11 mouse cellular contexts compared by ENCODE assay signal in genomic region chr3:132948298-132948795, GRCm38 (mm10). TPM values are rescaled to one million over a fixed set of nuclear protein-coding genes. Genes with fewer than 3 reads are reported as not detected.
DNase-seq lines count a peak whose midpoint lies in the region; ATAC-seq and TF ChIP-seq lines count a peak whose summit lies in the region.
"Had no signal": no experiment of that assay in that cellular context is flagged by ENCODE, and none has a peak within 500 bp of the region (broad histone marks: within the 10 kb centered on the region; RNA-seq: fewer than 3 reads in every experiment).

No protein-coding gene starts in this region.

- no peaks in the 10 kb centered on the region for H3K36me3 ChIP-seq in forebrain, embryonic 12.5 days (replicated peaks)
- H3K36me3 ChIP-seq in forebrain, embryonic 10.5 days (replicated peaks) = no peaks in the 10 kb centered on the region
- H3K36me3 ChIP-seq in lung, embryonic 14.5 days (ENCODE audit: insufficient read depth) = peaks cover 9% of the 10 kb centered on the region; the same call in 1 of the 2 replicates
- H3K36me3 ChIP-seq in kidney, postnatal 0 days (ENCODE audit: insufficient read depth, low read length) = no peaks in the 10 kb centered on the region
- H3K36me3 ChIP-seq in stomach, embryonic 14.5 days (ENCODE audit: control insufficient read depth, insufficient read depth, low read length) = no peaks in the 10 kb centered on the region

- DNase-seq in forebrain, embryonic 10.5 days (ENCODE audit: extremely low spot score, low spot score) = no peak
- no peak for DNase-seq in lung, embryonic 14.5 days
- no peak for DNase-seq in lung, postnatal 25 days (ENCODE audit: low spot score)
- peak; percentile 21 for DNase-seq in kidney, postnatal 0 days (ENCODE audit: low spot score)
- no peak for DNase-seq in spleen, postnatal 4 days (ENCODE audit: low spot score in 2 of 2)
- DNase-seq: thymus, adult 2 months had no signal

- no peak overlapping the region for H3K4me3 ChIP-seq in forebrain, embryonic 12.5 days (replicated peaks)
- no peak overlapping the region for H3K4me3 ChIP-seq in forebrain, embryonic 10.5 days
- peak overlapping the region; percentile 70 for H3K4me3 ChIP-seq in lung, embryonic 14.5 days (ENCODE audit: low read depth, low read length)
- H3K4me3 ChIP-seq in kidney, postnatal 0 days (replicated peaks; ENCODE audit: low read depth, low read length) = peak overlapping the region; percentile 79
- H3K4me3 ChIP-seq in stomach, embryonic 14.5 days (ENCODE audit: low read depth, low read length) = peak overlapping the region; percentile 68; the same call in 1 of the 2 replicates

- ATAC-seq in forebrain, embryonic 12.5 days (ENCODE audit: low FRiP score) = no peak
- ATAC-seq in lung, embryonic 14.5 days (ENCODE audit: insufficient read depth) = no peak
- ATAC-seq in kidney, postnatal 0 days (replicated peaks; ENCODE audit: low FRiP score, low read depth) = no peak
- ATAC-seq in stomach, embryonic 14.5 days (ENCODE audit: insufficient number of reproducible peaks, insufficient read depth, low FRiP score, low read depth) = no peak
- ATAC-seq in erythroid progenitor cell, adult 5-6 weeks (replicated peaks; ENCODE audit: low FRiP score, poor library complexity, severe bottlenecking) = no peak

- no peak overlapping the region for H3K27ac ChIP-seq in forebrain, embryonic 12.5 days
- no peak overlapping the region for H3K27ac ChIP-seq in forebrain, embryonic 10.5 days
- H3K27ac ChIP-seq in lung, embryonic 14.5 days (ENCODE audit: low read depth) = no peak overlapping the region
- no peak overlapping the region for H3K27ac ChIP-seq in kidney, postnatal 0 days
- no peak overlapping the region for H3K27ac ChIP-seq in stomach, embryonic 14.5 days (ENCODE audit: low read length)
- H3K27ac ChIP-seq: liver, embryonic 14.5 days had no signal

- TF ChIP-seq CTCF in lung, embryonic 14.5 days (IDR thresholded peaks at IDR 0.05; ENCODE audit: low read depth) = no peak
- TF ChIP-seq CTCF in kidney, postnatal 0 days (IDR thresholded peaks at IDR 0.05; ENCODE audit: low read depth) = no peak

- peaks cover 18% of the 10 kb centered on the region for H3K4me1 ChIP-seq in forebrain, embryonic 12.5 days
- H3K4me1 ChIP-seq in forebrain, embryonic 10.5 days = peaks cover 43% of the 10 kb centered on the region
- no peaks in the 10 kb centered on the region; the same call in 1 of the 2 replicates for H3K4me1 ChIP-seq in lung, embryonic 14.5 days (ENCODE audit: insufficient read depth)
- H3K4me1 ChIP-seq in kidney, postnatal 0 days (replicated peaks; ENCODE audit: insufficient read depth, low read length) = peaks cover 16% of the 10 kb centered on the region; the same call in 1 of the 2 replicates
- peaks cover 6% of the 10 kb centered on the region; the same call in 1 of the 2 replicates for H3K4me1 ChIP-seq in stomach, embryonic 14.5 days (ENCODE audit: control insufficient read depth, insufficient read depth, low read length)

- H3K27me3 ChIP-seq in forebrain, embryonic 12.5 days = peaks cover 31% of the 10 kb centered on the region
- peaks cover 60% of the 10 kb centered on the region for H3K27me3 ChIP-seq in forebrain, embryonic 10.5 days (ENCODE audit: poor library complexity, severe bottlenecking)
- 0 out of 2 replicates have a peak, but pooled peaks cover 8% of the 10 kb centered on the region for H3K27me3 ChIP-seq in lung, embryonic 14.5 days (ENCODE audit: insufficient read depth, low read length)
- H3K27me3 ChIP-seq in kidney, postnatal 0 days (ENCODE audit: insufficient read depth, low read length) = no peaks in the 10 kb centered on the region
- H3K27me3 ChIP-seq in stomach, embryonic 14.5 days (ENCODE audit: control insufficient read depth, insufficient read depth, low read length) = no peaks in the 10 kb centered on the region

- peak overlapping the region; percentile 99 for H3K4me2 ChIP-seq in forebrain, embryonic 12.5 days
- H3K4me2 ChIP-seq in lung, embryonic 14.5 days = peak overlapping the region; percentile 97
- H3K4me2 ChIP-seq in kidney, postnatal 0 days (ENCODE audit: low read length) = peak overlapping the region; percentile 95
- H3K4me2 ChIP-seq in stomach, embryonic 14.5 days (replicated peaks; ENCODE audit: low read depth, low read length) = peak overlapping the region; percentile 96

- no peak overlapping the region for H3K9ac ChIP-seq in forebrain, embryonic 12.5 days
- no peak overlapping the region for H3K9ac ChIP-seq in lung, embryonic 14.5 days
- H3K9ac ChIP-seq in kidney, postnatal 0 days (ENCODE audit: low read depth, low read length) = no peak overlapping the region
- H3K9ac ChIP-seq in stomach, embryonic 14.5 days (replicated peaks; ENCODE audit: low read depth, low read length) = no peak overlapping the region
- H3K9ac ChIP-seq: liver, embryonic 14.5 days had no signal

- 18% methylated on average over 7 of the region's 7 CpGs for WGBS in forebrain, embryonic 12.5 days
- 25% methylated on average over 7 of the region's 7 CpGs for WGBS in forebrain, embryonic 10.5 days
- 8% methylated on average over 7 of the region's 7 CpGs for WGBS in lung, embryonic 14.5 days
- 20% methylated on average over 7 of the region's 7 CpGs for WGBS in kidney, postnatal 0 days
- 6% methylated on average over 7 of the region's 7 CpGs for WGBS in stomach, embryonic 14.5 days

- no peaks in the 10 kb centered on the region for H3K9me3 ChIP-seq in forebrain, embryonic 12.5 days
- no peaks in the 10 kb centered on the region for H3K9me3 ChIP-seq in forebrain, embryonic 10.5 days
- no peaks in the 10 kb centered on the region for H3K9me3 ChIP-seq in lung, embryonic 14.5 days (ENCODE audit: low read depth, low read length)
- H3K9me3 ChIP-seq in kidney, postnatal 0 days (replicated peaks; ENCODE audit: low read length) = no peaks in the 10 kb centered on the region
- no peaks in the 10 kb centered on the region for H3K9me3 ChIP-seq in stomach, embryonic 14.5 days (ENCODE audit: control insufficient read depth, low read depth, low read length)

RNA-seq across cellular contexts. Expression of gene Npnt, which starts 1.7 kb away (rescaled TPM):
- 4.3 and 5.0 TPM in 2 replicates for polyA plus RNA-seq in forebrain, embryonic 12.5 days (2016; fragmentation: Nextera tagmentation; extraction: Ambion mirVana)
- polyA plus RNA-seq in forebrain, embryonic 10.5 days (2016; fragmentation: Nextera tagmentation; extraction: Ambion mirVana) = 8.8 and 10.7 TPM in 2 replicates
- 84.5 and 91.3 TPM in 2 replicates for polyA plus RNA-seq in lung, embryonic 14.5 days (2014; fragmentation: Nextera tagmentation; extraction: Ambion mirVana)
- polyA plus RNA-seq in kidney, postnatal 0 days (2015; fragmentation: Nextera tagmentation; extraction: Ambion mirVana) = 229 and 252 TPM in 2 replicates
- 51.8 and 56.1 TPM in 2 replicates for polyA plus RNA-seq in stomach, embryonic 14.5 days (2014; fragmentation: Nextera tagmentation; extraction: Ambion mirVana)
- total RNA-seq in erythroid progenitor cell, adult 5-6 weeks (2015; ENCODE audit: low replicate concordance) = 0.72 TPM in 1 of 2 replicates, not detected in the other
- total RNA-seq in erythroid progenitor cell, adult 5-6 weeks (2017; ENCODE audit: low replicate concordance) = not detected in 2 replicates
- total RNA-seq: common myeloid progenitor, adult 5-6 weeks had no signal

Comparison
In these comparisons a context has a peak if more than half of its experiments do, and no peak if none do; other contexts are left out.
1. H3K4me3 ChIP-seq: peak in lung, embryonic 14.5 days (single experiment), kidney, postnatal 0 days (single experiment) and stomach, embryonic 14.5 days (single experiment); none in forebrain, embryonic 12.5 days (single experiment) and forebrain, embryonic 10.5 days (single experiment).
2. Peak in every context shown above with its lines, with median percentiles within 50 percentile points of each other: H3K4me2 ChIP-seq.